Mouse (Mus musculus) neural tube, embryonic 12.5 days (tissue): Measurements from ENCODE around the gene Tmem201. TPM values are rescaled to one million over a fixed set of nuclear protein-coding genes. Genes with fewer than 3 reads are reported as not detected.

Experiments
- ATAC-seq: fragments of 200-750 bp; cut with Nextera tagmentation; 2 replicates; pipeline ENCODE4 v1.8.0; 2017; ENCODE audit warnings: low read depth, mild to moderate bottlenecking, moderate TSS enrichment, moderate library complexity; ENCODE audit not compliant: low FRiP score
- H3K27ac ChIP-seq: fragments of 300-500 bp; sonication (generic); 2 replicates; pipeline ENCODE4 v1.5.1; 2016
- H3K27me3 ChIP-seq: fragments of 300-500 bp; sonication (generic); replicated peaks from 2 replicates; pipeline ENCODE4 v1.6.1; 2016; ENCODE audit warnings: mild to moderate bottlenecking
- H3K36me3 ChIP-seq: fragments of 300-500 bp; sonication (generic); 2 replicates; pipeline ENCODE4 v1.6.1; 2016; ENCODE audit warnings: mild to moderate bottlenecking
- H3K4me1 ChIP-seq: fragments of 300-500 bp; sonication (generic); 2 replicates; pipeline ENCODE4 v1.6.1; 2016
- H3K4me2 ChIP-seq: fragments of 300-500 bp; sonication (generic); replicated peaks from 2 replicates; pipeline ENCODE4 v1.6.1; 2016; ENCODE audit warnings: mild to moderate bottlenecking
- H3K4me3 ChIP-seq: fragments of 300-500 bp; sonication (generic); 2 replicates; pipeline ENCODE4 v1.5.1; 2016
- H3K9ac ChIP-seq: fragments of 300-500 bp; sonication (generic); 2 replicates; pipeline ENCODE4 v1.6.1; 2016; ENCODE audit warnings: mild to moderate bottlenecking
- H3K9me3 ChIP-seq: fragments of 300-500 bp; sonication (generic); 2 replicates; pipeline ENCODE4 v1.6.1; 2016; ENCODE audit warnings: mild to moderate bottlenecking
- WGBS: fragments of 180-500 bp; shearing (Covaris S2); methylation state at CpG from one replicate; pipeline ENCODE4 v1.1.7; 2016; 5-methylcytosine and 5-hydroxymethylcytosine counted together
- polyA plus RNA-seq: library from polyadenylated mRNA; unstranded; fragments of >200 nt; fragmentation: Nextera tagmentation; extraction: Ambion mirVana; gene quantifications from 2 replicates; pipeline ENCODE4 v1.2.1, GENCODE M21; 2016

Tmem201 gene
- polyA plus RNA-seq, 1 experiment from 2014 or later = 41.4 TPM

- no peaks in the 10 kb centered on the region for H3K9me3 ChIP-seq
- H3K4me1 ChIP-seq = no peaks in the 10 kb centered on the region
- no peak overlapping the region for H3K9ac ChIP-seq
- H3K4me2 ChIP-seq = no peak overlapping the region
- no peak overlapping the region for H3K4me3 ChIP-seq
- H3K36me3 ChIP-seq = no peaks in the 10 kb centered on the region
- WGBS = 86% methylated on average over 12 of the region's 12 CpGs
- no peak overlapping the region for H3K27ac ChIP-seq
- H3K27me3 ChIP-seq = no peaks in the 10 kb centered on the region
- ATAC-seq = no peak
Measured at GRCm38 (mm10) chr4:149689822-149690700, 47.8 kb downstream of the Tmem201 start.

- Histone ChIP-seq H3K4me1 (no peaks in the 10 kb centered on the region), H3K9me3 (no peaks in the 10 kb centered on the region), H3K9ac (no peak overlapping the region), H3K27ac (no peak overlapping the region), H3K36me3 (no peaks in the 10 kb centered on the region), H3K27me3 (no peaks in the 10 kb centered on the region; the same call in 1 of the 2 replicates), H3K4me3 (no peak overlapping the region), H3K4me2 (no peak overlapping the region)
- WGBS = 74% methylated on average over 14 of the region's 14 CpGs
- no peak for ATAC-seq
Measured at GRCm38 (mm10) chr4:149688861-149689260, 49.0 kb downstream of the Tmem201 start.

GRCm38 (mm10) chr4:149684841-149685623 is 52.8 kb downstream of the Tmem201 start:
- Histone ChIP-seq H3K36me3 (no peaks in the 10 kb centered on the region), H3K9ac (no peak overlapping the region), H3K4me2 (no peak overlapping the region), H3K4me1 (no peaks in the 10 kb centered on the region), H3K4me3 (no peak overlapping the region), H3K27ac (no peak overlapping the region), H3K9me3 (no peaks in the 10 kb centered on the region), H3K27me3 (no peaks in the 10 kb centered on the region; the same call in 1 of the 2 replicates)
- 79% methylated on average over 11 of the region's 11 CpGs for WGBS
- ATAC-seq = no peak

GRCm38 (mm10) chr4:149683875-149684274 is 54.0 kb downstream of the Tmem201 start:
- Histone ChIP-seq H3K4me1 (no peaks in the 10 kb centered on the region), H3K36me3 (no peaks in the 10 kb centered on the region), H3K9me3 (no peaks in the 10 kb centered on the region), H3K4me3 (no peak overlapping the region), H3K4me2 (no peak overlapping the region), H3K27me3 (no peaks in the 10 kb centered on the region; the same call in 1 of the 2 replicates), H3K9ac (no peak overlapping the region), H3K27ac (no peak overlapping the region)
- ATAC-seq = no peak
- WGBS = 22% methylated on average over 7 of the region's 7 CpGs

DNA sequence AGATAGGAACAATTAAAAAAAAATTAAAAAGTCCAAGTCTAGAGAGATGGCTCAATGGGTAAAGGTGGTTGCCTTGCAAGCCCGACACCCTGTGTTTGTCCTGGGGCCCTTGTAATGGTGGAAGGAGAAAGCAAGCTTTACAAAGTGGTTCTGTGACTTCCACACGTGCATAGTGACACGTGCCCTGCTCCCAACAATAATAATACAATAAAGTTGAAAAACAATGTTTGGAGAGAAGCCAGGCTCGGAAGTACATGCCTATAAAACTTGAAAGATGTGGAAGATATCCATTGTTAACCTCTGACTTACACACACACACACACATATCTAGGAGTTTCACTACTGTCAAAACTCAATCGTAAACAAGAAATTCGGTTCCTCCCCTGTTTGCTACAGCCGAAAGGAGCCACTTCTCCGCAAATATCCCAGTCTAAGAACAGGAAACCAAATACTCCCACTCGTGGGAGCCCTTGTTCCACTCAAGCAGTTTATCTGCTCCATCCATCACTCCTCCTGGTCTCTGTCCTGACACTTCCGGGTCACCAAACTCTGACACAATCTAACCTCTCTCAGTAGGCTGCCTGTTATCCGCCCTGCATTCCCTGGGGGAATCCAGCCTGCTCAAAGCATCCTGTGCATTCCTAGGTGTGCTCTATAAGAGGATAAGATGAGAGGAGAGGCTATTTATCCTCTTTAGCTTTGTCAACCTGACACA is 58.6 kb downstream of the Tmem201 start:
- H3K4me2 ChIP-seq = no peak overlapping the region
- no peak overlapping the region for H3K9ac ChIP-seq
- peaks cover 12% of the 10 kb centered on the region; the same call in 1 of the 2 replicates for H3K4me1 ChIP-seq
- WGBS = 74% methylated on average over 11 of the region's 11 CpGs
- no peaks in the 10 kb centered on the region for H3K36me3 ChIP-seq
- peaks cover 4% of the 10 kb centered on the region; the same call in 1 of the 2 replicates for H3K27me3 ChIP-seq
- H3K9me3 ChIP-seq = no peaks in the 10 kb centered on the region
- no peak overlapping the region for H3K27ac ChIP-seq
- ATAC-seq = no peak
- no peak overlapping the region for H3K4me3 ChIP-seq

DNA sequence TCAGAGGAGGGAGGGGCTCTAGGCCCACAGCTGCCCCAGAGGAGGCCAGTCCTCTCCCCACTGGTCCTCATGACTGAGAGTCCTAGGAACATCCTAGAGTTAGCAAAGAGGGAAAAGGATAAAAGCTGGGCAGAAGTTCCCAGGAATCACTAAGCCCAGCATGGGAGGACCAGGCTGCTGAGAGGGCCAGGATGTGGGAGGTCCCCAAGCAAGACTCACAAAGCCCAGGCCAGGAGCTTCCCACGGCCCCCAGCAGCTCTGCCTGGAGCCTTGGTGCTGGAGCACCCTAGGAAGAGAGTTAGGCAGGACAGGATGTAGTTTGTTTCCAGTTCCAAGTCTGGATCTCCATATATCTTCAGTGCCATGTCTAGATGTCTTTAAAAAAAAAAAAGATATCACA is 59.8 kb downstream of the Tmem201 start:
- no peak overlapping the region for H3K4me2 ChIP-seq
- no peak for ATAC-seq
- no peak overlapping the region for H3K9ac ChIP-seq
- no peak overlapping the region for H3K27ac ChIP-seq
- H3K36me3 ChIP-seq = no peaks in the 10 kb centered on the region
- H3K4me1 ChIP-seq = peaks cover 12% of the 10 kb centered on the region; the same call in 1 of the 2 replicates
- H3K4me3 ChIP-seq = no peak overlapping the region
- no peaks in the 10 kb centered on the region for H3K9me3 ChIP-seq
- WGBS = 56% methylated on average over 1 of the region's 1 CpGs
- H3K27me3 ChIP-seq = peaks cover 6% of the 10 kb centered on the region; the same call in 1 of the 2 replicates

DNA sequence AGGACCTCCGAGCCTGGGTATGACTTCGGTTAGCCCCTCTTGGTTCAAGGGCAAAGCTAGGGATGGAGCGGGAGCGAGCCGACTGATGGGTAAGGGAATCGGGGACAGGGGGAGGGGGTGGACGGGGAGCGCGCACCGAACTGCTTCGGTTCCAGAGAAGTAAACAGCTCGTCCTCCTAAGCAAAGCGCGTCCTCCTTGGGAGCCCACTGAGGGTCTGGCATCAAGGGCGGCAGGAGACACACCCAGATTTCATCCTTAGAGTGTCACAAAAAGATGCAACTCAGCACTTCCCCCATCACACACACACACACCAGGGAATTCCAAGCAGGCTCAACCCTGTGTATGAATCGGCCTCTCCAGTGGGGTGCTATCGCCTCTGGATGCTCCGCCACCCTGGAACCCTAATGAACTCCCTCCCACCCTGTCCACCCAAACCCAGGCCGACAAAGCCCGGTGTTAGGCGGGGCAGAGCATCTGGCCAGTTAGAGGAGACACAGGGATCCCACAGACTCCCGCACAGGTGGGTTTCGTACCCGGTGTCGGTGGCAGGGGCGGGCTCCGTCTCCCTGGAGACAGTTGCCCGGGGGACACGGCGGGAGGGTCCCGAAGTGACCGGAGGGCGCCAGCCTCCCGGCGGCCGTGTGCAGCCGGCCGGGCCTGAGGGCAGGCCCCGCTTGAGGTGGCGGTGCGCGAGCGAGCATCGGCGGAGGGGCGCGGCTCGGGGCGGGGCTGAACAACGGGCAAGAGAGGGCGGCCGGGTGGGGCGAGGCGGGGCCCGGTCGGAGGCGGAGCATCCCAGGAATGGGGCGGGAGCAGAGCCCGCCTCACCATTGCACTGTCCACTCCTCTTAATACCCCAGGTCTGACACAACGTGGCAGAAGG is 62.2 kb downstream of the Tmem201 start:
- 1% methylated on average over 60 of the region's 60 CpGs for WGBS
- Histone ChIP-seq H3K4me3 (peak overlapping the region; percentile 63), H3K27me3 (peaks cover 6% of the 10 kb centered on the region; the same call in 1 of the 2 replicates), H3K9me3 (no peaks in the 10 kb centered on the region), H3K9ac (peak overlapping the region; percentile 70), H3K27ac (peak overlapping the region; percentile 57; the same call in 1 of the 2 replicates), H3K36me3 (peaks cover 11% of the 10 kb centered on the region; the same call in 1 of the 2 replicates), H3K4me1 (peaks cover 12% of the 10 kb centered on the region; the same call in 1 of the 2 replicates), H3K4me2 (peak overlapping the region; percentile 92)
- ATAC-seq = peak; percentile 97

DNA sequence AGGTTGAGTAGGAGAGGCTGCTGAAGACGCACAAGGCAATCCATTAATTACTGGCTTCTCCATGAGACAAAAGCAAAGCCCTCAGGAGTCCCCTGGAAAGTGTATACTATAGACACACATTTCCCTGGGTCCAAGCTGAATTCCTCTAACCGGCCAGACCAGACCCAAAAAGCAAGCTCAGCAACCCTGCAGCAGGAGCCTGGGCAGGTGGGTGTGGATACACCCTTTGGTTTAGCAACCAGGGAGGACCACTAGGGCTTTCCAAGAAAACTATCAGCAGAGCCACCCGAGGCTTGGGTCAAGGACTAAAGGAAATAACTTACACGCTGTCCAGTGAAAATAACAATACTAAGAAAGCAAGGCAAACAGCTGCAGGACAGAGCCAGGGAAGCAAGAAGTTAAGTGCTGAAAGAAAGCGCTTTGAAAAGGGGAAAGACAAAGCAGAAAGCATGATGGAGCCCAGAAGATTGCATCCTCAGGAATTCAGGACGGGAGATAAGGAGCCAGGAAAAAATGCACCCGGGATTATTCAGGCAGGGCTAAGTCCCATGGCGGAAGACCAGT is 62.9 kb downstream of the Tmem201 start:
- ATAC-seq = no peak
- 10% methylated on average over 8 of the region's 8 CpGs for WGBS

DNA sequence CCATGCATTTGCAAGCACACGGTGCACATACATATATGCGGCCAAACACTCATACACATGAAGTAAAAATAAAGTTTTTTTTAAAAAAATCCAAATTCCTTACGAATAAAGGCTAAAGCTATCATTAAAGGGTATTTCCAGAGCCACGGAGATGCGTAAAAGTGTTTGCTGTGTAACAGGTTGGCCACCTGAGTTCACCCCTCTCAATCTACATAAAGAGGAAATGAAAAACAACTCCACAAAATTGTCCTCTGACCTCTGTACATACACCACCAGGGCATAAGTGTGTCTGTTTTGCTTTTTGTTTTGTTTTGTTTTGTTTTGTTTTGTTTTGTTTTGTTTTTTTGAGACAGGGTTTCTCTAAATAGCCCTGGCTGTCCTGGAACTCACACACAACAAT is 65.1 kb downstream of the Tmem201 start:
- H3K4me2 ChIP-seq = no peak overlapping the region
- peaks cover 12% of the 10 kb centered on the region; the same call in 1 of the 2 replicates for H3K4me1 ChIP-seq
- H3K27me3 ChIP-seq = peaks cover 6% of the 10 kb centered on the region; the same call in 1 of the 2 replicates
- ATAC-seq = no peak
- no peak overlapping the region for H3K27ac ChIP-seq
- 94% methylated on average over 5 of the region's 5 CpGs for WGBS
- H3K36me3 ChIP-seq = peaks cover 11% of the 10 kb centered on the region; the same call in 1 of the 2 replicates
- H3K4me3 ChIP-seq = no peak overlapping the region
- no peaks in the 10 kb centered on the region for H3K9me3 ChIP-seq
- H3K9ac ChIP-seq = no peak overlapping the region

More for the DNA sequence above, 62.9 kb downstream of the Tmem201 start:
- H3K27me3 ChIP-seq = peaks cover 6% of the 10 kb centered on the region; the same call in 1 of the 2 replicates
- H3K9me3 ChIP-seq = no peaks in the 10 kb centered on the region
- H3K4me3 ChIP-seq = peak overlapping the region; percentile 63
- H3K4me2 ChIP-seq = peak overlapping the region; percentile 92
- H3K9ac ChIP-seq = peak overlapping the region; percentile 70
- peaks cover 12% of the 10 kb centered on the region; the same call in 1 of the 2 replicates for H3K4me1 ChIP-seq
- H3K27ac ChIP-seq = no peak overlapping the region
- H3K36me3 ChIP-seq = peaks cover 11% of the 10 kb centered on the region; the same call in 1 of the 2 replicates

- peaks cover 7% of the 10 kb centered on the region; the same call in 1 of the 2 replicates for H3K4me1 ChIP-seq
- no peaks in the 10 kb centered on the region for H3K9me3 ChIP-seq
- ATAC-seq = no peak
- H3K4me3 ChIP-seq = no peak overlapping the region
- H3K27me3 ChIP-seq = peaks cover 6% of the 10 kb centered on the region; the same call in 1 of the 2 replicates
- H3K4me2 ChIP-seq = no peak overlapping the region
- H3K27ac ChIP-seq = no peak overlapping the region
- no peak overlapping the region for H3K9ac ChIP-seq
- H3K36me3 ChIP-seq = peaks cover 11% of the 10 kb centered on the region; the same call in 1 of the 2 replicates
- 96% methylated on average over 6 of the region's 6 CpGs for WGBS
Measured at GRCm38 (mm10) chr4:149671175-149671574, 66.7 kb downstream of the Tmem201 start.
